In the genomic region with DNA sequence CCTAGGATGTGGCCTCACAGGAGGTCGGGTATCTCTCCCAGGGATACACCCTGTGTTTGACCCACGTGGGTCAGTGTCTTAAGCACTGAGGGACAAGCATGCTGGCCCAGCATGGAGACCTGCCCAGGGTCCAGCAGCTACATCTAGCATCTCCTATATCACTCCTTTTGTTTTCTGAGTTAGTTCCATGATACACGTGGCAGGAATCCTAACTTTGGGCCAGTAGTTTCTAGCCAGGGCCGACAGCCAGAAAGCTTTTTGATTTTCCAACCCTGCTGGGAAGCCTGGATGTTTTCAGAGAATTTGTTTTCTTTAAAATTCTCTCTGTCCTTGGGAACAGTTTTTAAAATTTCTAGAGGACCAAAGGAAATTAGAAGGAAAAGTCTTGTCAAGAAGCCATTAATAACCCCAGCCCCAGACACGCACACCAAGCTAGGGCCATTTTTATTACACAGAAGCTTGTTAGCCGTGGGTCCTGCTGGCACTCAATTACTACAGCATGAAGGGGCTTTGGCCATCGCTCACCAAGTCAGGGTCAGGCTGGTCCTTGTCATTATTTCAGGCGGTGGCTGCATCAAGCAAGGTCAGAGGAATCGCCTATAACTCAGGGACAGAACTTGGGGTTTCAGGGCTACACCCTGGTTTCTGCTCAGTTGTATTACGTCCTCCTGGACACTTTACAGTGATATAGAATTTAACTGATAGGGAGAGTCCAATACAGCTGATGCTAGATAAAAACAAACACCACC, we compare ENCODE assay signal across 18 mouse cellular contexts. TPM values are rescaled to one million over a fixed set of nuclear protein-coding genes. Genes with fewer than 3 reads are reported as not detected.
DNase-seq lines count a peak whose midpoint lies in the region; ATAC-seq lines count a peak whose summit lies in the region.
"Had no signal": no experiment of that assay in that cellular context is flagged by ENCODE, and none has a peak within 500 bp of the region (broad histone marks: within the 10 kb centered on the region; RNA-seq: fewer than 3 reads in every experiment).

No protein-coding gene starts in this region.

- H3K4me2 ChIP-seq in liver, embryonic 13.5 days, result no peak overlapping the region
- H3K4me2 ChIP-seq: heart, embryonic 15.5 days; limb, embryonic 13.5 days; midbrain, embryonic 13.5 days had no signal

- no peaks in the 10 kb centered on the region for H3K36me3 ChIP-seq in heart, embryonic 10.5 days
- H3K36me3 ChIP-seq in liver, embryonic 13.5 days, result peaks cover 87% of the 10 kb centered on the region
- H3K36me3 ChIP-seq: forebrain, embryonic 10.5 days; heart, embryonic 15.5 days; limb, embryonic 13.5 days; midbrain, embryonic 13.5 days had no signal

- H3K27me3 ChIP-seq in heart, embryonic 10.5 days (ENCODE audit: insufficient read depth, poor library complexity, severe bottlenecking), result 0 out of 2 replicates have a peak, but pooled peaks cover 4% of the 10 kb centered on the region
- H3K27me3 ChIP-seq in liver, embryonic 13.5 days, result no peaks in the 10 kb centered on the region
- H3K27me3 ChIP-seq: heart, embryonic 15.5 days; limb, embryonic 13.5 days had no signal

- no peak for ATAC-seq in liver, embryonic 13.5 days (ENCODE audit: low read depth)
- ATAC-seq: hindbrain, embryonic 16.5 days; midbrain, embryonic 13.5 days had no signal

- intact Hi-C loops in gastrocnemius, postnatal 14 days (cut with DNase I; ENCODE audit: low total_unique reads), result loop anchor here (5.0 kb wide), 1 partner anchor 337 kb away; no protein-coding TSS in a partner anchor

- H3K4me1 ChIP-seq in heart, embryonic 10.5 days, result 0 out of 2 replicates have a peak, but pooled peaks cover 7% of the 10 kb centered on the region
- H3K4me1 ChIP-seq in liver, embryonic 13.5 days (replicated peaks), result peaks cover 28% of the 10 kb centered on the region
- H3K4me1 ChIP-seq: midbrain, embryonic 13.5 days had no signal

- no peak overlapping the region for H3K27ac ChIP-seq in heart, embryonic 10.5 days
- H3K27ac ChIP-seq in liver, embryonic 13.5 days, result no peak overlapping the region
- H3K27ac ChIP-seq: forebrain, embryonic 10.5 days; heart, embryonic 15.5 days; left cerebral cortex, adult 2 months; limb, embryonic 13.5 days; midbrain, embryonic 13.5 days had no signal

- 84% methylated on average over 10 of the region's 10 CpGs for WGBS in heart, embryonic 10.5 days
- 87% methylated on average over 10 of the region's 10 CpGs for WGBS in liver, embryonic 13.5 days (ENCODE audit: insufficient replicate concordance)

- no peaks in the 10 kb centered on the region for H3K9me3 ChIP-seq in heart, embryonic 10.5 days
- H3K9me3 ChIP-seq in liver, embryonic 13.5 days (replicated peaks), result no peaks in the 10 kb centered on the region
- H3K9me3 ChIP-seq: forebrain, embryonic 10.5 days; heart, embryonic 15.5 days; limb, embryonic 13.5 days; midbrain, embryonic 13.5 days had no signal

- H3K9ac ChIP-seq in liver, embryonic 13.5 days, result peak overlapping the region; percentile 8; the same call in 1 of the 2 replicates
- H3K9ac ChIP-seq: heart, embryonic 15.5 days; limb, embryonic 13.5 days; midbrain, embryonic 13.5 days had no signal

- DNase-seq in heart, adult 11 months, result peak; percentile 93
- no peak for DNase-seq in heart, embryonic 10.5 days (ENCODE audit: low spot score)
- no peak for DNase-seq in liver, embryonic 13.5 days
- DNase-seq in liver, result no peak
- DNase-seq in gastrocnemius, postnatal 14 days, result peak; percentile 59
- DNase-seq in skeletal muscle tissue, adult 2 months (ENCODE audit: low read depth, low spot score), result peak; percentile 75
- DNase-seq in frontal cortex, postnatal 10 days (ENCODE audit: low spot score in 2 of 2), result no peak
- DNase-seq in thymus, postnatal 0 days (ENCODE audit: low spot score), result no peak
- DNase-seq: cerebellum, postnatal 14 days; lung, adult 2 months; lung, postnatal 4 days; right cerebral cortex, postnatal 14 days had no signal

- no peak overlapping the region for H3K4me3 ChIP-seq in heart, embryonic 10.5 days
- H3K4me3 ChIP-seq in liver, embryonic 13.5 days (replicated peaks), result no peak overlapping the region
- H3K4me3 ChIP-seq: forebrain, embryonic 10.5 days; heart, embryonic 15.5 days; left cerebral cortex, adult 2 months; limb, embryonic 13.5 days; midbrain, embryonic 13.5 days had no signal

RNA-seq across cellular contexts. Expression of a gene that starts 42.6 kb away (rescaled TPM):
- 14.6 and 15.7 TPM in 2 replicates for polyA plus RNA-seq in heart, embryonic 10.5 days (2016; fragmentation: Nextera tagmentation; extraction: Ambion mirVana)
- polyA plus RNA-seq in liver, embryonic 13.5 days (2015; fragmentation: Nextera tagmentation; extraction: Ambion mirVana), result 46.7 and 49.5 TPM in 2 replicates
- 10 to 100 TPM; 24.0 to 34.6 TPM for total RNA-seq in gastrocnemius, postnatal 14 days (2021)
- 4.7 and 5.0 TPM in 2 replicates for polyA plus RNA-seq in thymus, postnatal 0 days (2015; fragmentation: Nextera tagmentation; extraction: Ambion mirVana)

Comparison
In these comparisons a context has a peak if more than half of its experiments do, and no peak if none do; other contexts are left out.
1. DNase-seq: peak in heart, adult 11 months (single experiment), gastrocnemius, postnatal 14 days (single experiment) and skeletal muscle tissue, adult 2 months (single experiment); none in heart, embryonic 10.5 days (single experiment), liver, embryonic 13.5 days (single experiment), liver (single experiment), frontal cortex, postnatal 10 days (0 of 2) and thymus, postnatal 0 days (single experiment).